Mouse (Mus musculus) G1E (cell line): ENCODE data around the gene Zrsr1.
A peak's percentile ranks its signal among the peaks of the same experiment; 100 is the strongest.

ENCODE experiments used
- CTCF ChIP-seq: IDR thresholded peaks from 2 replicates; pipeline ENCODE4 v1.5.1; 2012; ENCODE audit warnings: low read depth, low read length, inconsistent platforms, mixed read lengths
- GATA1 ChIP-seq: IDR thresholded peaks from 2 replicates; pipeline ENCODE4 v1.6.1; 2012; ENCODE audit warnings: borderline replicate concordance, low read length, inconsistent platforms, mixed read lengths

- TF ChIP-seq CTCF: peak; percentile 55
- no peak for TF ChIP-seq GATA1
Measured at GRCm38 (mm10) chr11:22981984-22982757, 10.4 kb downstream of the Zrsr1 start, which contains the start of the genes Gm28048 and Commd1.
